Mouse (Mus musculus): ENCODE results near the gene Thyn1.

GRCm38 (mm10) chr9:27029022-27029827 is 29.7 kb downstream of the Thyn1 start:
- no peak; the same call in 1 of the 2 replicates for TF ChIP-seq POLR2A (IDR thresholded peaks at IDR 0.05; ENCODE audit: low read depth, low read length)
- TF ChIP-seq CTCF (IDR thresholded peaks at IDR 0.05; ENCODE audit: extremely low read depth, insufficient read length, insufficient replicate concordance, low read depth, low read length): peak; percentile 40; the same call in 1 of the 2 replicates

All from small intestine, adult 2 months (tissue).